Mouse (Mus musculus) midbrain, postnatal 0 days (tissue): ENCODE data around the gene Zfp738. TPM values are rescaled to one million over a fixed set of nuclear protein-coding genes. Genes with fewer than 3 reads are reported as not detected.
A peak's percentile ranks its signal among the peaks of the same experiment; 100 is the strongest.
"Not testable (repeated sequence)": the region's sequence is repeated elsewhere in the genome, so short reads cannot be mapped to it uniquely, and the experiment has no call there.

Experiments
- ATAC-seq: fragments of 200-750 bp; cut with Nextera tagmentation; 2 replicates; pipeline ENCODE4 v1.8.0; 2017; ENCODE audit warnings: moderate number of reproducible peaks, mild to moderate bottlenecking, moderate TSS enrichment, moderate library complexity; ENCODE audit not compliant: low FRiP score
- DNase-seq: peaks from one replicate; pipeline ENCODE4 v3.0.0-alpha.2; 2015; ENCODE audit warnings: low spot score
- H3K27ac ChIP-seq: fragments of 300-500 bp; sonication (generic); 2 replicates; pipeline ENCODE4 v1.5.1; 2014; ENCODE audit warnings: low read depth, mild to moderate bottlenecking, low read length, mixed read lengths
- H3K27me3 ChIP-seq: fragments of 300-500 bp; sonication (generic); 2 replicates; pipeline ENCODE4 v1.6.1; 2014; ENCODE audit warnings: low read length, control low read depth, mixed read lengths; ENCODE audit not compliant: insufficient read depth
- H3K36me3 ChIP-seq: fragments of 300-500 bp; sonication (generic); 2 replicates; pipeline ENCODE4 v1.6.1; 2014; ENCODE audit warnings: low read length, control low read depth, mixed read lengths; ENCODE audit not compliant: insufficient read depth
- H3K4me1 ChIP-seq: fragments of 300-500 bp; sonication (generic); 2 replicates; pipeline ENCODE4 v1.6.1; 2014; ENCODE audit warnings: mild to moderate bottlenecking, control low read depth, antibody characterized with exemption, low read length, mixed read lengths; ENCODE audit not compliant: insufficient read depth
- H3K4me2 ChIP-seq: fragments of 300-500 bp; sonication (generic); 2 replicates; pipeline ENCODE4 v1.6.1; 2014; ENCODE audit warnings: low read depth, mild to moderate bottlenecking, low read length, mixed read lengths; ENCODE audit not compliant: poor library complexity, severe bottlenecking
- H3K4me3 ChIP-seq: fragments of 300-500 bp; sonication (generic); 2 replicates; pipeline ENCODE4 v1.5.1; 2014; ENCODE audit warnings: low read depth, mild to moderate bottlenecking, low read length, moderate library complexity
- H3K9ac ChIP-seq: fragments of 300-500 bp; sonication (generic); replicated peaks from 2 replicates; pipeline ENCODE4 v1.6.1; 2014; ENCODE audit warnings: mild to moderate bottlenecking, low read length, moderate library complexity, mixed read lengths; ENCODE audit not compliant: poor library complexity, severe bottlenecking
- H3K9me3 ChIP-seq: fragments of 300-500 bp; sonication (generic); 2 replicates; pipeline ENCODE4 v1.6.1; 2016; ENCODE audit warnings: low read length, control low read depth
- CTCF ChIP-seq: IDR thresholded peaks from 2 replicates; pipeline ENCODE4 v1.5.1; 2016; ENCODE audit warnings: antibody characterized with exemption, mild to moderate bottlenecking
- WGBS: fragments of 180-500 bp; shearing (Covaris S2); extraction: QIAGEN DNeasy Blood & Tissue Kit; methylation state at CpG from one replicate; pipeline ENCODE4 v1.1.7; 2014; 5-methylcytosine and 5-hydroxymethylcytosine counted together
- polyA plus RNA-seq: library from polyadenylated mRNA; unstranded; fragments of >200 nt; fragmentation: Nextera tagmentation; extraction: Ambion mirVana; gene quantifications from 2 replicates; pipeline ENCODE4 v1.2.1, GENCODE M21; 2015
- total RNA-seq: library from RNA; depleted of rRNA; stranded (reverse); fragments of >200 nt; gene quantifications from 2 replicates; pipeline ENCODE4 v1.2.3, GENCODE M21; 2014

The Zfp738 gene
- total and polyA plus RNA-seq, 2 experiments from 2014 or later: 10.5 to 12.6 TPM

DNA sequence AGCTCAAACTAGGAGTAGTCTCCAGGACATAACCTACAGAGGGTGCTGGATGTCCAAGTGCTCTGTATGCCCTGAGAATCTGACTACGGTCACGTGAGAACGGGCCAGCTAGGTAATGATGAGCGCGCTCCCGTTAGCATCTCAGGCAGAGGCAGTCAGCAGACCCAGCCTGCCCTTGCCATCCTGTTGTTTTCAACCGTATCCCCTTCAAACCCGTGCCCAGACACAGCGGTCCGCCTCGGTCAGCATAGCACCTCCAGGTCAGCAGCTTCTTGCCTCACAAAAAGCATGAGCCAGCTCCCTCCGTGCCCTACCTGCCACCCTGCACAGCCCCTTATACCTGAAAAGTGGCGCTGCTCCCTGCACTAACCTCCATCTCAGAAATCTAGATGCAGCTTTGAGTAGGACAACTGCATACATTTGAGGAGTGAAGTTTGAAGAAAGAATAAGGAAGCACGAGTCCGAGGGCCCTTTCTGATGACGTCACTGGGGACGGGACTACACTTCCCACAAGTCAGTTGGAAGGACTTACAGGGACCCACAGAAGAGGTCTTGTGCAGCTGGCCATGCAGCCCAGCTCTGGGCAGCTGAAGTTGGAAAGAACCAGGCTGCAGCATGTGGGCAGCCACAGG is 37.1 kb upstream of the Zfp738 start:
- H3K27ac ChIP-seq: peak overlapping the region; percentile 58
- peak overlapping the region; percentile 74 for H3K9ac ChIP-seq
- ATAC-seq (peak; percentile 95), DNase-seq (peak; percentile 95)
- H3K4me1 ChIP-seq: no peaks in the 10 kb centered on the region
- no peak for TF ChIP-seq CTCF
- H3K4me2 ChIP-seq: peak overlapping the region; percentile 64
- under 1% methylated on average over 17 of the region's 17 CpGs for WGBS
- no peaks in the 10 kb centered on the region for H3K9me3 ChIP-seq
- no peaks in the 10 kb centered on the region for H3K27me3 ChIP-seq
- H3K36me3 ChIP-seq: no peaks in the 10 kb centered on the region
- H3K4me3 ChIP-seq: peak overlapping the region; percentile 51

DNA sequence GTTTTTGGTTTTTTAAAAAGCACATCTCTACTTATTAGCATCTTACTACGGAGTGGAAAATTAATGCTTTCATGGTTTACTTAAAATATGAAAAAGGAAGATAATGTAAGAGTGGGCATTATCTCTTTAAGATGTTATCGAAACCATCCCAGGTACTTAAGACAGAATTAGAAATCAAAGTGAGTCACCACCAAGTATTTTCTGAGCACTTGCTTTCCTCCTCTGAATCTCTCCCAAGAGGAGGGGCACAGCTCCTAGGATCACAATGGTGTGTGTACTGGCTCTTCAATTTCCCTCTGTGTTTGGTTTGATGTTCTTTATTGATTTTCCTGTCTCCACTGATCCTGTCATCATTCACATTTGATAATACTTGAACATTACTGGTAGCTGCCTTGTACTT is 3.0 kb downstream of the Zfp738 start:
- Histone ChIP-seq H3K4me3 (peak overlapping the region; percentile 70), H3K4me2 (peak overlapping the region; percentile 59)
- WGBS: 50% methylated on average over 2 of the region's 2 CpGs
- not testable (repeated sequence) for H3K27me3 ChIP-seq, H3K9ac ChIP-seq, H3K36me3 ChIP-seq, H3K9me3 ChIP-seq, DNase-seq, H3K4me1 ChIP-seq, H3K27ac ChIP-seq
- peak; percentile 43; the same call in 1 of the 2 replicates for ATAC-seq

DNA sequence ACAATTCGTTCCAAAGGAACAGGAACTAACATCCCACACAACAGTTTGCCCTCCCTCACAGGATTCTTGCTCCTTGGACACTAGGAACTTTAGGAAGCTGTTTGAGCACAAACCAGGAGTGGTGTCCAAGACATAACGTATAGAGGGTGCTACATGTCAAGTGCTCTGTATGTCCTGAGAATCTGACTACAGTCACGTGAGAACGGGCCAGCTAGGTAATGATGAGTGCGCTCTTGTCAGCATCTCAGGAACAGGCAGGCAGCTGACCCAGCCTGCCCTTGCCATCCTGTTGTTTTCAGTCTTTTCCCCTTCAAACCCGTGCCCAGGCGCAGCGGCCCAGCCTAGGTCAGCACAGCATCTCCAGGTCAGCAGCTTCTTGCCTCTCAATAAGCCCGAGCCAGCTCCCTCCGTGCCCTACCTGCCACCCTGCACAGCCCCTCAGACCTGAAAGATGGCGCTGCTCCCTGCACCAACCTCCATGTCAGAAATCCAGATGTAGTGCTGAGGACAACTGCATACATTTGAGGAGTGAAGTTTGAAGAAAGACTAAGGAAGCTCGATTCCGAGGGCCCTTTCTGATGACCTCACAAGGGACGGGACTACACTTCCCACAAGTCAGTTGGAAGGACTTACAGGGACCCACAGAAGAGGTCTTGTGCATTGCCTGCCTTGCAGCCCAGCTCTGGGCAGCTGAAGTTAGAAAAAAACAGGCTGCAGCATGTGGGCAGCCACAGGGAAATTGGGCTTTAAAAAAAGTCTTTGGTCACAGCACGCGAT is 3.7 kb downstream of the Zfp738 start:
- WGBS: 14% methylated on average over 16 of the region's 16 CpGs
- peak; percentile 42; the same call in 1 of the 2 replicates for TF ChIP-seq CTCF
- peak overlapping the region; percentile 63; the same call in 1 of the 2 replicates for H3K27ac ChIP-seq

DNA sequence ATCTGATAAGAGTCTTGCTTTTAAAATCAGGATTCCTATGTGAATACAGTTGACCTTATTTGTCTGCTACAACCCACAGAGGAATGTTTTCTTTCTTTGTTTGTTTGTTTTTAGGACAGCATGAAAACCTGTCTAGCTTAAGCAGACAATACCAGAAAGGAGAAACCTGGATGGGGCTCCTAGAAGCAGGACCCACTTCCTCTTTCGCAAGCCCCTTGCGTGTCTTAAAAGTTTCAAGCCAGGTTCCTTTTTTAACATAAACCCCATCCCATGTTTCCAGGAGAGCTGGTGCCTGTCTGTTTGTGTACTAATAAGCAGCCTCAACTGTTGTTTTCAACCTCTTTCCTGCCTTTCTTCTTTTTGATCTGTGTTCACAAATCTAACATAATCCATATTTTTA is 12.0 kb downstream of the Zfp738 start:
- Histone ChIP-seq H3K9ac (no peak overlapping the region), H3K27ac (no peak overlapping the region), H3K4me3 (no peak overlapping the region), H3K4me1 (no peaks in the 10 kb centered on the region), H3K36me3 (no peaks in the 10 kb centered on the region), H3K27me3 (no peaks in the 10 kb centered on the region), H3K4me2 (no peak overlapping the region), H3K9me3 (no peaks in the 10 kb centered on the region)
- WGBS: 93% methylated on average over 2 of the region's 2 CpGs
- no peak for TF ChIP-seq CTCF
- DNase-seq (no peak), ATAC-seq (no peak)

More for the DNA sequence above, 3.7 kb downstream of the Zfp738 start:
- H3K4me3 ChIP-seq: peak overlapping the region; percentile 70
- H3K36me3 ChIP-seq, H3K4me1 ChIP-seq, H3K9me3 ChIP-seq, H3K27me3 ChIP-seq: not testable (repeated sequence)
- H3K9ac ChIP-seq: peak overlapping the region; percentile 70
- DNase-seq: peak; percentile 94
- peak overlapping the region; percentile 59 for H3K4me2 ChIP-seq
- ATAC-seq: peak; percentile 100

DNA sequence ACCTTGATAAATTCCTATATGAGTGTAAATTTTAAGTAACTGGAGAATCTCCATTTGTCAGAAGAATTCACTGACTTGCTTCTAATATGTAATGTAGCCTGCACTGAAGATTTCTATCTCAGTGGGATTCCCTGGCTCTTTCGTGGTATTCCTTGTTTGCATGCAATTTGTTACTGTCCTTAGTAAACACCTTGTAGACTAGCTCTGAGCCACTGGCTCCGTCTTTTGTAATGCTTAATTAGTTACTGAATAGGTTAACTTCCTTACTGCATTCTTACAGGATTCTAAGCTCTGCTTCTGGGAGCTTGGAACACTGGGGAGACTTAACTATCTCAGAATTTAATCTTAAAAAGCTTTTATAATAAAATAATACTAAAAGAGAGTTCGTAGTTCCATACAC is 34.4 kb downstream of the Zfp738 start:
- Histone ChIP-seq H3K4me3 (no peak overlapping the region), H3K4me1 (no peaks in the 10 kb centered on the region), H3K4me2 (no peak overlapping the region), H3K27ac (no peak overlapping the region), H3K9me3 (no peaks in the 10 kb centered on the region), H3K36me3 (no peaks in the 10 kb centered on the region), H3K27me3 (no peaks in the 10 kb centered on the region), H3K9ac (no peak overlapping the region)
- TF ChIP-seq CTCF: no peak
- DNase-seq (no peak), ATAC-seq (no peak)
- WGBS: 33% methylated on average over 3 of the region's 3 CpGs
